Mouse (Mus musculus) hindlimb bud, embryonic 11.5 days (tissue): Measurements from ENCODE around the gene Ptcd2.
"Not testable (repeated sequence)": the region's sequence is repeated elsewhere in the genome, so short reads cannot be mapped to it uniquely, and the experiment has no call there.

Experiments used
- DNase-seq: peaks from one replicate; pipeline ENCODE4 v3.0.0-alpha.2; 2012; ENCODE audit warnings: low read depth, low spot score; ENCODE audit errors: extremely low spot score

The Ptcd2 gene

GRCm38 (mm10) chr13:99356428-99357265 is 12.1 kb upstream of the Ptcd2 start:
- DNase-seq, result no peak

- DNase-seq, result no peak
Observed at GRCm38 (mm10) chr13:99355861-99356260, 11.4 kb upstream of the Ptcd2 start.

GRCm38 (mm10) chr13:99355072-99355471 is 10.6 kb upstream of the Ptcd2 start:
- DNase-seq, result no peak

- DNase-seq, result no peak
Observed at GRCm38 (mm10) chr13:99353490-99353851, 9.0 kb upstream of the Ptcd2 start.

DNA sequence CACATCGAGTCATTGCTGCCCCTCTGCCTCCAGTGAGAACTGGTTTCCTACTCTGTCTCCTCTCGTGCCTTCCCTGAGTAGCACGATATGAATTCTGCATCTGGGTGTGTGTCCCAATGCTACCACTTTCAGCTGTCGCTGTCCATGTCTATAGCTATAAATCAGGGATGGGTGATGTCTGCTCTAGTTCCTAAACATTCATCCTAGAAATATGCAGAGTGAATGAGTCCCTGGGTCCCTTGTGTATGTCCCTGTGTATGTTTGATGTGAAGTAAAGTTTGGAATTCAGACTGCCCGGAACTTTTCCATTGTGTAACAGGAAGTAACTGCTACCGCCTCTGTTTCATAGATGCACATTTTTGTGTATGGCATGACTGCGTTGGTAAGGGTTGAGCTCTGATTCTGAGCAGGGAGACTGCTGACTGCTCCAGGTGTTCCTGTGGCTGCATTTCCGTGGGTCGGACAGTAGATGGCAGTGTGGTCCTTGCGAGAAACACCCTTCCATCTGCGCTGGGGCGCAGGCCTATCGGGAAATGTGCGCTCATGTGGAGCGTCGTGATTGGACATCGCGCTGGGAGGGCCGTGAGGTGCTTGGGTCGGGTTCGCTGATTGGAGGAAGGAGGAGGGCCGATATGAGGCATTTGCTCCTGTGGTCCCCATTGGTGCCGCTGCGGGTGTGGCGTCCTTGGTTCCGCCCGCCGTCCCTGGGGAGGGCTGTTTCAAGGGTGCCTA is 8.4 kb upstream of the Ptcd2 start:
- DNase-seq, result peak; percentile 98

GRCm38 (mm10) chr13:99351596-99351995 is 7.1 kb upstream of the Ptcd2 start:
- DNase-seq, result no peak

DNA sequence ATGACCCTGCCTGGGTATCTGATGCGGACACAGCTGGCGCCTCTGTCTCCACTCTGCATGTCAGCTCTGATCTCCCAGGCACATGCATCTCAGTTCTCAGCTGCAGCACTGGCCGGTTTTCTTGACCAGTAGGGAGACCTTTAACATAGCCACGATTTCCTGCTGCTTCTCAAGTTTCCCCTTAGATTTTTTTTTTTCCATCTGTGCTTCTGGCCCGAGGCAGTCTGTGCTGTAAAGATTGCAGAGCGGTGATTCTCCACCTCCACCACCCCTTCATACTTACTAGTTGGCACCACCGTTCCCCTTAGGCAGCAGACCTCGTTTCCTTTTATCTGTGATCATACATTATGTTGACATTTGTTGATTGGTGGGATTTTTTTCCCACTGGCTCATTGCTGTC is 6.7 kb upstream of the Ptcd2 start:
- no peak for DNase-seq

GRCm38 (mm10) chr13:99350009-99350408 is 5.5 kb upstream of the Ptcd2 start:
- DNase-seq, result no peak

- DNase-seq, result no peak
Observed at GRCm38 (mm10) chr13:99343876-99344598, 468 bp downstream of the Ptcd2 start.

DNA sequence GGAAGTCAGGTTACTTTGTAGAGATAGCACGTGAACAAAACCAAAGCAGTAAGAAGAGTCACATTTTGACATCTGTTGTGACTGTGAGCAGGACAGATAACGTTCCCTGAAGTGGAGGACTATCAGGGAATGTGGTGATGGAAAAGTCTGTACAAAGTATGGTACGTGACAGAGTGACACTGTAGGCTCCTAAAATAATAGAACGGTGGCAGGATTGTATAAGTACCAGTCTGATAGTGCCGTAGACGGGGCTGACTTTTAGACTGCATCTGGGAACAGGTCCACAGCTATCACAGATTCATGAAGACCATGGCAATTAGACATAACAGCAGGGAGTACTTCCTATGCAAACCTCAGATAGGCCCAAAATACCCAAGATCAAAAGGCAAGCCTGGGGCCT is 3.0 kb downstream of the Ptcd2 start:
- DNase-seq, result no peak

DNA sequence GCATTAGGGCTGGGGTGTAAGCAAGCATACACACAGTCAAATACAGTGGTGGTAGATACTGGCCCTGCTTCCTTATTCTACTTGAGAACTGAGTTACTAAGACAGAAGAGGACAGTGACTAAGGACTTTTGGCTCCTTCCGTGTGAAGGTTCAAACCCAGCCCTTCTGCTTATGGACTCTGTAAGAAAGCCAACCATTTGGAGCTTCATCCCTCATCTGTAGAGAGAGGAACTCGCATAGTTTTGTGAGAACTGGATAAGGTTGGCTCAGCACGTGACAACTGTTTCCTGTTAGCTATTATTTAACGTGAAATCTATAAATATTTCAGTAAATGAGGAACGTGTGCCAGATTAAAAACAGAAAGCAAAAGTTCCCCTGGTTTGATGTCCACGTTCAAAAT is 7.0 kb downstream of the Ptcd2 start:
- no peak for DNase-seq

DNA sequence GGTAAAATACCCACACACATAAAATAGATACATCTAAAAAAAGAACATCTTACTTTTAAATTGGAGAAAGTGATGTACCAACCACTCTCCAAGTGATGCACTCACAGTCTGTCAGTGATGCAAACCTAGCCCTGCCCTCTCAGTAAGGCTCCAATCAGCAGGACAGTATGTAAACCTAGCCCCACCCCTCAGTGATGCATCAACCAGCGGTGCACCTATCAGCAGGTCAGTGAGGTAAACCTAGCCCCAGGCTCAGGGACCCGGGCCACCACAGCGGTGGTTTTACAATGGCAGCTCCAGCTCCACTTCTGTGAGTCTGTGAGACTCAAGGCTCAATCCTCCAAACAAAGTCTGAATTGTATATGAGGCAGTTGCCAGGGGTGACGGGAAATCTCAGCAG is 13.2 kb downstream of the Ptcd2 start:
- DNase-seq, result no peak

- not testable (repeated sequence) for DNase-seq
Observed at GRCm38 (mm10) chr13:99324337-99324685, 20.2 kb downstream of the Ptcd2 start.

GRCm38 (mm10) chr13:99323632-99324336 is 20.7 kb downstream of the Ptcd2 start:
- DNase-seq, result no peak

DNA sequence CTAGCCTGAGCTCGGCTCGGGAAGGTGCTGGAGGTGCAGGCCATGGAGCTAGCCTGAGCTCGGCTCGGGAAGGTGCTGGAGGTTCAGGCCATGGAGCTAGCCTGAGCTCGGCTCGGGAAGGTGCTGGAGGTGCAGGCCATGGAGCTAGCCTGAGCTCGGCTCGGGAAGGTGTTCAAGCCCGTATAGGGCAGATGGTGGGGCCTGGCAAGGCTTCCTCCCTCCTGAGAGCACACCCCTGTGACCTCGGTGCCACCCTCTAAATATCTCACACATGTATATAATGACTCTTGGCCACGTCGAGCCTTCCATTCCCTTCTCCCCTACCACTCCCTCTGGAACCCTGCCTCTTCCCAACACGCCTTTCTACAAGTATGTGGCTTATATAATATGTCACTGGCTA is 21.6 kb downstream of the Ptcd2 start:
- not testable (repeated sequence) for DNase-seq

DNA sequence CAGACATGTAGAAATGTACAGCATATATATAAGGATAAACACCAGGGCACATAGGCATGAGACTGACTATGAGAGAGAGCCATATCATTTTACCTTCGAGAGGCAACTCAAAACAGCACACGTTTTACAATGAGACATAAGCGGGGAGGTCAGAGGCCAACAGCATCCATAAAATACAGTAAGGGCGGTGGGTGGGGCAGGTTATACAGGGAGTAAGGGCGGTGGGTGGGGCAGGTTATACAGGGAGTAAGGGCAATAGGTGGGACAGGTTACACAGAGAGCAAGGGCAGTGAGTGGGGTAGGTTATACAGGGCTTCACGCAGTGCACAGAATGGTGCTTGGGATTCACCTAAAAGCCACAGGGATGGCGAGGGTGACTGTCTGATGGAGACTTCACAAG is 24.1 kb downstream of the Ptcd2 start:
- no peak for DNase-seq

DNA sequence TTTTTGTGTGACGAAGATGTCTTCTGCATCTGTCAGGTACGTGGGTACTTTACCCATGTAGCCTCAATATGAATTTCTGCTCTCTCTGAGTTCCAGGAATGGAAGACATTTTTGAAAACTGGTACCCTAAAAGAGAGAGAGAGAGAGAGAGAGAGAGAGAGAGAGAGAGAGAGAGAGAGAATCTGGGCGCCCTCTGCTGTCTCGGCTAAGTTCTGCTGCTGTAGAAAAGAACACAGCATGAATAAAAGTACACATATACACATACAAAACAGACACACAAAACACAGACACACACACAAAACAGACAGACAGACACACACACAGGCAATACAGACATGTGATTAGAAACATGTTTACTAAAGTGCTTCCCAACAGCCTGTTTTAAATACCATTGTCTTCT is 27.4 kb downstream of the Ptcd2 start:
- DNase-seq, result no peak

- DNase-seq, result no peak
Observed at GRCm38 (mm10) chr13:99316366-99316765, 28.1 kb downstream of the Ptcd2 start.

DNA sequence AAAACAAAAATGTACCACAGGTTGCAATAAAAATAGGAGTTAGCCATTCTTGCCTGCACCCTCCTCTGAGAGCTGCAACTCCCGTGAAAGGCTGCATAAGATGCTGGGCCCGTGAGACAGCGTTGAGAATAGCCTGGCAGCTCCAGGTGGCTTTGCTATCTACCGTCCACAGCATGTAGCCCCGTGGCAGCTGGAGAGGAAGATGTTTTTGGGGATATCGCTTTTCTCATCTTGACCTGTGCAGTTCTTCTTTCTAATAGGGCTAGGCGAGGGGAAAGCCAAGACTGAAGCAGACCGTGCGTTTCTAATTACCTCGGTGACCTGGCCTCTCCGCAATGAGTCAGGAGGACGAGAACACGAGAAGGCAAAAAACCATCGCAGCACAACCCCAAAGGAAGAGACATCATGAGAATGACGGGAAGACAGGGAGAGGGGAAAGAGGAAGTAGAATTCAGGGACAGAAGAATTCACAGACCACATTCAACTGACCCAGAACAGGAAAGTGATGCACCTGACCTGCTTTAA is 29.8 kb downstream of the Ptcd2 start:
- no peak for DNase-seq

GRCm38 (mm10) chr13:99314098-99314497 is 30.4 kb downstream of the Ptcd2 start:
- DNase-seq, result no peak

DNA sequence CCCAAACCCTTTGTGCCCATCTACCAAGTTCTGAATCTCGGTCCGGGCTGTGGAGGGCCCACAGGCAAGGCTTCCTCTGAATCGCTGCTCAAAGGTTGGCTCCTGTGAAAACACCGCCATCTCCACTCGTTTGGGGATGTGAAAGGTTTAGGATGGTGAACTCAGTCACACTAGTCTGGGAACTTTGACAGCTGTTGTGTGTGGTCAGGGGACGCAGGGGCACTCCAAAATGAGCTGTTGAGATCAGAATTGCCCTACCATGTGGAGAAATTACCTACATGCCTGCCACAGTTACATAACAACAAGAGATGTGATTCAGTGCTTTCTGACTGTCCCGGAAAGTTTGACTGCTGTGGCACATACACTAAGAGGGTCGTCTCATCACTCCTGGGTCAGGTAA is 36.1 kb downstream of the Ptcd2 start:
- DNase-seq, result no peak
